Mouse (Mus musculus) bone marrow, adult 2 months (tissue): Measurements from ENCODE around the gene Zfp683.

Source experiments
- CTCF ChIP-seq: fragments of 200-500 bp; IDR thresholded peaks from 2 replicates; pipeline ENCODE4 v1.5.1; 2011; ENCODE audit warnings: low read length, control low read depth; ENCODE audit not compliant: control insufficient read depth, insufficient read depth
- POLR2A ChIP-seq: fragments of 200-500 bp; IDR thresholded peaks from 2 replicates; pipeline ENCODE4 v1.6.1; 2011; ENCODE audit warnings: low read depth, mild to moderate bottlenecking, control low read depth, low read length, borderline replicate concordance; ENCODE audit not compliant: control insufficient read depth

DNA sequence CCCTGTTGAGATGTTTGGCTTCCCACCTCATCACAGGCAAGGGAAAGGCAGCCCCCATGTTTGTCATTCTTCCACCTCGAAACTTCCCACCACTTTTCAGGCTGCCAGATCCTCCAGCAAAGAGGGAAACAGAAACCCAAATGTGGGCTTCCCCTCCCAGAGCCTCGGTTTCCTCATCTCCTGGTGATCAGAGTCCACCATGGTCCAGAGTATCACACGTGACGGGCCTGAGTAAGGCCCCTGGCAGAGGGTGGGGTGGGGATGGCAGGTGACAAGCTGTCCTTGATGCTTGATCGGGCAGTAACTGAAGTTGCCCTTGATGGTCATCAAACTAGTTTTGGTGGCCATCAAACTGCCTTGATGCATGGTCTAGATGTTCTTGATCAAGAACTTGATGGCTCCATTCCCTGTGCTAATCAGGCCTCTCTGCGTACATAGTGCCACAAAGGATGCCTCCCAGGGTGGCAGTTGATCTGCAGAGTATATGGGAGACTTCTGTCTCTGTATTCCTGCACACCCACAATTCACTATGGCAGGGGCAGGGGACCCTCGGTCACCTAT lies 40.4 kb downstream of the Zfp683 start:
- TF ChIP-seq CTCF: no peak
- no peak for TF ChIP-seq POLR2A
